Mouse (Mus musculus) granulocyte monocyte progenitor cell, adult 5-6 weeks (primary cell): ENCODE data around the gene Rev3l. TPM values are rescaled to one million over a fixed set of nuclear protein-coding genes. Genes with fewer than 3 reads are reported as not detected.

Source experiments
- ATAC-seq: replicated peaks from 2 replicates; pipeline ENCODE4 v1.8.0; 2016; ENCODE audit warnings: mild to moderate bottlenecking, moderate TSS enrichment, inconsistent platforms; ENCODE audit not compliant: poor library complexity, severe bottlenecking
- total RNA-seq, 2 experiments: library from RNA; stranded (forward) in 1 of 2; stranded (reverse) in 1 of 2; fragments of 200-712, 200-1000 nt in 1 of 2; fragments of >200 nt in 1 of 2; fragmentation: Nextera tagmentation in 1 of 2; gene quantifications; 2 replicates each; pipeline ENCODE4 v1.2.3; 2014 to 2017

Rev3l gene
- total RNA-seq (2014; fragmentation: Nextera tagmentation): 39.8 and 47.6 TPM in 2 replicates
- 23.5 and 37.2 TPM in 2 replicates for total RNA-seq (2017)

- ATAC-seq: peak; percentile 67
These were observed at the start of gene Rev3l for GRCm38 (mm10) chr10:39731736-39732265. TSS of gene Rev3l (plus strand) at chr10:39732118.

- no peak for ATAC-seq
These were observed 49.4 kb upstream of the Rev3l start for GRCm38 (mm10) chr10:39682556-39682955.

- no peak for ATAC-seq
These were observed 48.4 kb upstream of the Rev3l start for GRCm38 (mm10) chr10:39683481-39683880.

- ATAC-seq: peak; percentile 76
These were observed 45.1 kb upstream of the Rev3l start for GRCm38 (mm10) chr10:39686811-39687210.

GRCm38 (mm10) chr10:39687851-39688250, 44.1 kb upstream of the Rev3l start:
- ATAC-seq: peak; percentile 66; the same call in 1 of the 2 replicates

- no peak for ATAC-seq
These were observed 40.4 kb upstream of the Rev3l start for GRCm38 (mm10) chr10:39691351-39692064.

- ATAC-seq: no peak
These were observed 39.8 kb upstream of the Rev3l start for GRCm38 (mm10) chr10:39692152-39692551.

- no peak for ATAC-seq
These were observed 24.0 kb upstream of the Rev3l start for GRCm38 (mm10) chr10:39707717-39708510.

GRCm38 (mm10) chr10:39716936-39717335, 15.0 kb upstream of the Rev3l start:
- no peak for ATAC-seq

- ATAC-seq: peak; percentile 66
These were observed 762 bp upstream of the Rev3l start for GRCm38 (mm10) chr10:39730976-39731735.

- peak; percentile 34 for ATAC-seq
These were observed 565 bp downstream of the Rev3l start for GRCm38 (mm10) chr10:39732266-39733100.

GRCm38 (mm10) chr10:39733101-39733399, 1.1 kb downstream of the Rev3l start:
- peak; percentile 26; the same call in 1 of the 2 replicates for ATAC-seq

- no peak for ATAC-seq
These were observed 1.6 kb downstream of the Rev3l start for GRCm38 (mm10) chr10:39733421-39733930.

- no peak for ATAC-seq
These were observed 4.3 kb downstream of the Rev3l start for GRCm38 (mm10) chr10:39736187-39736586.

- no peak for ATAC-seq
These were observed 10.1 kb downstream of the Rev3l start for GRCm38 (mm10) chr10:39742057-39742456.

- no peak for ATAC-seq
These were observed 32.8 kb downstream of the Rev3l start for GRCm38 (mm10) chr10:39764752-39765151.

- ATAC-seq: no peak
These were observed 34.8 kb downstream of the Rev3l start for GRCm38 (mm10) chr10:39766702-39767101.

- ATAC-seq: no peak
These were observed 40.3 kb downstream of the Rev3l start for GRCm38 (mm10) chr10:39772259-39772658.

- ATAC-seq: peak; percentile 99
These were observed 42.2 kb downstream of the Rev3l start for GRCm38 (mm10) chr10:39773940-39774726.
